Mouse (Mus musculus) bone marrow, adult 2 months (tissue): ENCODE data around the gene Gm27027.

Experiments
- CTCF ChIP-seq: fragments of 200-500 bp; IDR thresholded peaks from 2 replicates; pipeline ENCODE4 v1.5.1; 2011; ENCODE audit warnings: low read length, control low read depth; ENCODE audit not compliant: control insufficient read depth, insufficient read depth
- POLR2A ChIP-seq: fragments of 200-500 bp; IDR thresholded peaks from 2 replicates; pipeline ENCODE4 v1.6.1; 2011; ENCODE audit warnings: low read depth, mild to moderate bottlenecking, control low read depth, low read length, borderline replicate concordance; ENCODE audit not compliant: control insufficient read depth

- no peak for TF ChIP-seq CTCF
- no peak for TF ChIP-seq POLR2A
Measured at GRCm38 (mm10) chr2:93938534-93938933, 57.6 kb downstream of the Gm27027 start.
